Mouse (Mus musculus) forebrain, embryonic 13.5 days (tissue): Measurements from ENCODE around the gene Ctcfl. TPM values are rescaled to one million over a fixed set of nuclear protein-coding genes. Genes with fewer than 3 reads are reported as not detected.

ENCODE experiments used
- ATAC-seq: fragments of 200-750 bp; cut with Nextera tagmentation; 2 replicates; pipeline ENCODE4 v1.8.0; 2017
- H3K27ac ChIP-seq: fragments of 300-500 bp; sonication (generic); 2 replicates; pipeline ENCODE4 v1.5.1; 2015; ENCODE audit warnings: inconsistent platforms, mild to moderate bottlenecking, moderate library complexity
- H3K27me3 ChIP-seq: fragments of 300-500 bp; sonication (generic); 2 replicates; pipeline ENCODE4 v1.6.1; 2015; ENCODE audit warnings: mild to moderate bottlenecking, inconsistent platforms
- H3K36me3 ChIP-seq: fragments of 300-500 bp; sonication (generic); 2 replicates; pipeline ENCODE4 v1.6.1; 2015; ENCODE audit warnings: mild to moderate bottlenecking, inconsistent platforms; ENCODE audit not compliant: poor library complexity, severe bottlenecking
- H3K4me1 ChIP-seq: fragments of 300-500 bp; sonication (generic); 2 replicates; pipeline ENCODE4 v1.6.1; 2015; ENCODE audit warnings: inconsistent platforms
- H3K4me2 ChIP-seq: fragments of 300-500 bp; sonication (generic); 2 replicates; pipeline ENCODE4 v1.6.1; 2015; ENCODE audit warnings: inconsistent platforms, mild to moderate bottlenecking, moderate library complexity
- H3K4me3 ChIP-seq: fragments of 300-500 bp; sonication (generic); 2 replicates; pipeline ENCODE4 v1.5.1; 2015; ENCODE audit warnings: mild to moderate bottlenecking, inconsistent platforms
- H3K9ac ChIP-seq: fragments of 300-500 bp; sonication (generic); 2 replicates; pipeline ENCODE4 v1.6.1; 2015; ENCODE audit warnings: mild to moderate bottlenecking, inconsistent platforms
- H3K9me3 ChIP-seq: fragments of 300-500 bp; sonication (generic); replicated peaks from 2 replicates; pipeline ENCODE4 v1.6.1; 2016; ENCODE audit warnings: inconsistent platforms
- WGBS: fragments of 180-500 bp; shearing (Covaris S2); methylation state at CpG from one replicate; pipeline ENCODE4 v1.1.7; 2015; 5-methylcytosine and 5-hydroxymethylcytosine counted together
- polyA plus RNA-seq: library from polyadenylated mRNA; unstranded; fragments of >200 nt; fragmentation: Nextera tagmentation; extraction: Ambion mirVana; gene quantifications from 2 replicates; pipeline ENCODE4 v1.2.1, GENCODE M21; 2015

The Ctcfl gene
- polyA plus RNA-seq, result 0.05 and 0.14 TPM in 2 replicates

GRCm38 (mm10) chr2:173119023-173119944 is at the start of gene Ctcfl:
Gene Ctcfl (minus strand): TSS chr2:173119525.
- Histone ChIP-seq H3K9me3 (no peaks in the 10 kb centered on the region), H3K4me1 (no peaks in the 10 kb centered on the region), H3K27me3 (no peaks in the 10 kb centered on the region), H3K4me3 (no peak within 1 kb of the TSS), H3K4me2 (no peak within 1 kb of the TSS), H3K9ac (no peak within 1 kb of the TSS), H3K27ac (no peak within 1 kb of the TSS), H3K36me3 (no peaks in the 10 kb centered on the region)
- 91% methylated on average over 35 of the region's 35 CpGs for WGBS
- ATAC-seq, result no peak

- no peak overlapping the region for H3K4me2 ChIP-seq
- H3K27me3 ChIP-seq, result peaks cover 11% of the 10 kb centered on the region
- H3K9ac ChIP-seq, result no peak overlapping the region
- WGBS, result 69% methylated on average over 5 of the region's 5 CpGs
- no peak overlapping the region for H3K4me3 ChIP-seq
- no peaks in the 10 kb centered on the region for H3K36me3 ChIP-seq
- no peak for ATAC-seq
- H3K4me1 ChIP-seq, result peaks cover 24% of the 10 kb centered on the region
- H3K27ac ChIP-seq, result no peak overlapping the region
- no peaks in the 10 kb centered on the region for H3K9me3 ChIP-seq
Measured at GRCm38 (mm10) chr2:173168411-173168851, 49.1 kb upstream of the Ctcfl start.

- no peak overlapping the region for H3K4me2 ChIP-seq
- no peak overlapping the region for H3K27ac ChIP-seq
- 85% methylated on average over 10 of the region's 10 CpGs for WGBS
- peaks cover 8% of the 10 kb centered on the region for H3K4me1 ChIP-seq
- no peak for ATAC-seq
- H3K4me3 ChIP-seq, result no peak overlapping the region
- no peaks in the 10 kb centered on the region for H3K9me3 ChIP-seq
- no peaks in the 10 kb centered on the region for H3K27me3 ChIP-seq
- no peak overlapping the region for H3K9ac ChIP-seq
- H3K36me3 ChIP-seq, result no peaks in the 10 kb centered on the region
Measured at GRCm38 (mm10) chr2:173165357-173165756, 46.0 kb upstream of the Ctcfl start.

GRCm38 (mm10) chr2:173164946-173165345 is 45.6 kb upstream of the Ctcfl start:
- Histone ChIP-seq H3K4me3 (no peak overlapping the region), H3K4me1 (peaks cover 8% of the 10 kb centered on the region), H3K9me3 (no peaks in the 10 kb centered on the region), H3K27ac (no peak overlapping the region), H3K36me3 (no peaks in the 10 kb centered on the region), H3K4me2 (no peak overlapping the region), H3K27me3 (no peaks in the 10 kb centered on the region), H3K9ac (no peak overlapping the region)
- no peak for ATAC-seq
- 87% methylated on average over 10 of the region's 10 CpGs for WGBS

GRCm38 (mm10) chr2:173164358-173164757 is 45.0 kb upstream of the Ctcfl start:
- WGBS, result 53% methylated on average over 2 of the region's 2 CpGs
- no peak for ATAC-seq
- no peak overlapping the region for H3K4me2 ChIP-seq
- H3K4me1 ChIP-seq, result peaks cover 8% of the 10 kb centered on the region
- H3K27ac ChIP-seq, result no peak overlapping the region
- no peaks in the 10 kb centered on the region for H3K9me3 ChIP-seq
- H3K9ac ChIP-seq, result no peak overlapping the region
- no peak overlapping the region for H3K4me3 ChIP-seq
- H3K27me3 ChIP-seq, result no peaks in the 10 kb centered on the region
- no peaks in the 10 kb centered on the region for H3K36me3 ChIP-seq

- H3K9ac ChIP-seq, result no peak overlapping the region
- no peak for ATAC-seq
- H3K4me1 ChIP-seq, result peaks cover 8% of the 10 kb centered on the region
- no peaks in the 10 kb centered on the region for H3K27me3 ChIP-seq
- H3K4me2 ChIP-seq, result no peak overlapping the region
- no peak overlapping the region for H3K27ac ChIP-seq
- 85% methylated on average over 8 of the region's 8 CpGs for WGBS
- H3K9me3 ChIP-seq, result no peaks in the 10 kb centered on the region
- H3K4me3 ChIP-seq, result no peak overlapping the region
- no peaks in the 10 kb centered on the region for H3K36me3 ChIP-seq
Measured at GRCm38 (mm10) chr2:173163380-173163779, 44.1 kb upstream of the Ctcfl start.

GRCm38 (mm10) chr2:173159354-173160311 is 40.3 kb upstream of the Ctcfl start:
- no peak overlapping the region for H3K27ac ChIP-seq
- 57% methylated on average over 24 of the region's 24 CpGs for WGBS
- no peaks in the 10 kb centered on the region for H3K27me3 ChIP-seq
- peak; percentile 68 for ATAC-seq
- H3K4me3 ChIP-seq, result no peak overlapping the region
- no peak overlapping the region for H3K9ac ChIP-seq
- H3K4me2 ChIP-seq, result no peak overlapping the region
- H3K36me3 ChIP-seq, result no peaks in the 10 kb centered on the region
- H3K4me1 ChIP-seq, result peaks cover 8% of the 10 kb centered on the region
- no peaks in the 10 kb centered on the region for H3K9me3 ChIP-seq

GRCm38 (mm10) chr2:173158390-173159055 is 39.2 kb upstream of the Ctcfl start:
- 91% methylated on average over 19 of the region's 19 CpGs for WGBS

GRCm38 (mm10) chr2:173157871-173158270 is 38.5 kb upstream of the Ctcfl start:
- ATAC-seq, result no peak
- WGBS, result 95% methylated on average over 4 of the region's 4 CpGs
- Histone ChIP-seq H3K4me2 (no peak overlapping the region), H3K9ac (no peak overlapping the region), H3K4me3 (no peak overlapping the region), H3K36me3 (no peaks in the 10 kb centered on the region), H3K27ac (no peak overlapping the region), H3K27me3 (no peaks in the 10 kb centered on the region), H3K4me1 (peaks cover 8% of the 10 kb centered on the region), H3K9me3 (no peaks in the 10 kb centered on the region)

More at GRCm38 (mm10) chr2:173158390-173159055, 39.2 kb upstream of the Ctcfl start:
- H3K4me3 ChIP-seq, result no peak overlapping the region
- H3K4me1 ChIP-seq, result peaks cover 8% of the 10 kb centered on the region
- no peaks in the 10 kb centered on the region for H3K9me3 ChIP-seq
- H3K36me3 ChIP-seq, result no peaks in the 10 kb centered on the region
- no peak overlapping the region for H3K4me2 ChIP-seq
- ATAC-seq, result no peak
- H3K27me3 ChIP-seq, result no peaks in the 10 kb centered on the region
- H3K9ac ChIP-seq, result no peak overlapping the region
- no peak overlapping the region for H3K27ac ChIP-seq

GRCm38 (mm10) chr2:173157376-173157775 is 38.1 kb upstream of the Ctcfl start:
- Histone ChIP-seq H3K27ac (no peak overlapping the region), H3K36me3 (no peaks in the 10 kb centered on the region), H3K9ac (no peak overlapping the region), H3K27me3 (no peaks in the 10 kb centered on the region), H3K9me3 (no peaks in the 10 kb centered on the region), H3K4me3 (no peak overlapping the region), H3K4me2 (no peak overlapping the region), H3K4me1 (peaks cover 7% of the 10 kb centered on the region)
- ATAC-seq, result no peak
- 68% methylated on average over 4 of the region's 4 CpGs for WGBS

- H3K4me3 ChIP-seq, result no peak overlapping the region
- H3K9me3 ChIP-seq, result no peaks in the 10 kb centered on the region
- ATAC-seq, result no peak
- WGBS, result 90% methylated on average over 13 of the region's 13 CpGs
- no peak overlapping the region for H3K4me2 ChIP-seq
- no peaks in the 10 kb centered on the region for H3K27me3 ChIP-seq
- peaks cover 3% of the 10 kb centered on the region for H3K4me1 ChIP-seq
- no peak overlapping the region for H3K9ac ChIP-seq
- H3K27ac ChIP-seq, result no peak overlapping the region
- H3K36me3 ChIP-seq, result no peaks in the 10 kb centered on the region
Measured at GRCm38 (mm10) chr2:173156923-173157322, 37.6 kb upstream of the Ctcfl start.
